Mouse (Mus musculus): ENCODE results near the gene Eml4. TPM values are rescaled to one million over a fixed set of nuclear protein-coding genes. Genes with fewer than 3 reads are reported as not detected.

Gene Eml4
- 4.2 TPM for polyA plus RNA-seq (2012; fragmentation: generic; extraction: Trizol)

GRCm38 (mm10) chr17:83350379-83351091, at the start of gene Eml4:
Gene Eml4 (plus strand): TSS chr17:83350931.
- TF ChIP-seq TCF3 (IDR thresholded peaks at IDR 0.05; ENCODE audit: insufficient read length, low read depth) (no peak), MYOD1 (IDR thresholded peaks at IDR 0.05; ENCODE audit: control insufficient read depth in 1 of 3, insufficient read length in 2 of 3, low read depth in 2 of 3) (peak in 1 of 3 experiments; percentile 6), POLR2A (IDR thresholded peaks at IDR 0.05; ENCODE audit: insufficient read length, low read depth) (peak; percentile 81), POLR2AphosphoS2 (IDR thresholded peaks at IDR 0.05; ENCODE audit: insufficient read length, low read depth) (peak; percentile 85), USF1 (IDR thresholded peaks at IDR 0.05; ENCODE audit: low read depth) (peak; percentile 83), MYOG (IDR thresholded peaks at IDR 0.05; ENCODE audit: control insufficient read depth in 1 of 3, insufficient read depth in 1 of 3, insufficient read length in 2 of 3, low read depth in 2 of 3) (peak in 1 of 3 experiments; percentile 7)
- Histone ChIP-seq H3K79me2 (ENCODE audit: control insufficient read depth, insufficient read depth) (peaks cover 42% of the 10 kb centered on the region), H3ac (ENCODE audit: control insufficient read depth, insufficient read length) (peak within 1 kb of the TSS; percentile 67), H3K4me2 (ENCODE audit: low read depth) (peak within 1 kb of the TSS; percentile 94), H3K4me3 (peak within 1 kb of the TSS; percentile 36), H3K36me3 (ENCODE audit: control insufficient read depth, insufficient read depth) (no peaks in the 10 kb centered on the region), H3K27me3 (ENCODE audit: control insufficient read depth, insufficient read depth, insufficient read length) (no peaks in the 10 kb centered on the region)

- TF ChIP-seq SRF (IDR thresholded peaks at IDR 0.05; ENCODE audit: control insufficient read depth, insufficient read length, low read depth) (no peak), USF1 (IDR thresholded peaks at IDR 0.05; ENCODE audit: low read depth) (no peak), CEBPB (IDR thresholded peaks at IDR 0.05; ENCODE audit: insufficient read depth, poor library complexity, severe bottlenecking) (no peak), REST (IDR thresholded peaks at IDR 0.05; ENCODE audit: insufficient read depth, insufficient read length) (no peak), MYOD1 (IDR thresholded peaks at IDR 0.05; ENCODE audit: control insufficient read depth in 1 of 3, insufficient read length in 2 of 3, low read depth in 2 of 3) (no peak), MAX (IDR thresholded peaks at IDR 0.05; ENCODE audit: low read depth) (no peak), TCF3 (IDR thresholded peaks at IDR 0.05; ENCODE audit: insufficient read length, low read depth) (no peak), MYOG (IDR thresholded peaks at IDR 0.05; ENCODE audit: control insufficient read depth in 1 of 3, insufficient read depth in 1 of 3, insufficient read length in 2 of 3, low read depth in 2 of 3) (no peak), TCF12 (IDR thresholded peaks at IDR 0.05; ENCODE audit: insufficient read depth, poor library complexity, severe bottlenecking) (no peak), POLR2A (IDR thresholded peaks at IDR 0.05; ENCODE audit: insufficient read length, low read depth) (no peak), POLR2AphosphoS2 (IDR thresholded peaks at IDR 0.05; ENCODE audit: insufficient read length, low read depth) (no peak), E2F4 (IDR thresholded peaks at IDR 0.05; ENCODE audit: insufficient read depth) (no peak)
These were observed 49.3 kb upstream of the Eml4 start for GRCm38 (mm10) chr17:83301433-83301832.

GRCm38 (mm10) chr17:83304089-83304822, 46.5 kb upstream of the Eml4 start:
- no peak overlapping the region for H3ac ChIP-seq (ENCODE audit: control insufficient read depth, insufficient read length)
- no peaks in the 10 kb centered on the region for H3K36me3 ChIP-seq (ENCODE audit: control insufficient read depth, insufficient read depth)

More at GRCm38 (mm10) chr17:83301433-83301832, 49.3 kb upstream of the Eml4 start:
- Histone ChIP-seq H3K79me2 (ENCODE audit: control insufficient read depth, insufficient read depth) (no peaks in the 10 kb centered on the region), H3K4me3 (no peak overlapping the region), H3K27me3 (ENCODE audit: control insufficient read depth, insufficient read depth, insufficient read length) (no peaks in the 10 kb centered on the region), H3K36me3 (ENCODE audit: control insufficient read depth, insufficient read depth) (no peaks in the 10 kb centered on the region), H3ac (ENCODE audit: control insufficient read depth, insufficient read length) (no peak overlapping the region), H3K4me2 (ENCODE audit: low read depth) (no peak overlapping the region)

GRCm38 (mm10) chr17:83306964-83307640, 43.6 kb upstream of the Eml4 start:
- Histone ChIP-seq H3K4me3 (no peak overlapping the region), H3K4me2 (ENCODE audit: low read depth) (no peak overlapping the region), H3K79me2 (ENCODE audit: control insufficient read depth, insufficient read depth) (no peaks in the 10 kb centered on the region), H3K27me3 (ENCODE audit: control insufficient read depth, insufficient read depth, insufficient read length) (no peaks in the 10 kb centered on the region), H3ac (ENCODE audit: control insufficient read depth, insufficient read length) (no peak overlapping the region), H3K36me3 (ENCODE audit: control insufficient read depth, insufficient read depth) (no peaks in the 10 kb centered on the region)
- no peak for TF ChIP-seq MYOD1 (IDR thresholded peaks at IDR 0.05; ENCODE audit: control insufficient read depth in 1 of 3, insufficient read length in 2 of 3, low read depth in 2 of 3)
- TF ChIP-seq CEBPB (IDR thresholded peaks at IDR 0.05; ENCODE audit: insufficient read depth, poor library complexity, severe bottlenecking) = no peak

More at GRCm38 (mm10) chr17:83304089-83304822, 46.5 kb upstream of the Eml4 start:
- H3K4me3 ChIP-seq = no peak overlapping the region
- H3K79me2 ChIP-seq (ENCODE audit: control insufficient read depth, insufficient read depth) = no peaks in the 10 kb centered on the region
- peak overlapping the region; percentile 56 for H3K4me2 ChIP-seq (ENCODE audit: low read depth)
- TF ChIP-seq MYOD1 (IDR thresholded peaks at IDR 0.05; ENCODE audit: control insufficient read depth in 1 of 3, insufficient read length in 2 of 3, low read depth in 2 of 3) (peak; percentile 44 to 69 (median 53)), MYOG (IDR thresholded peaks at IDR 0.05; ENCODE audit: control insufficient read depth in 1 of 3, insufficient read depth in 1 of 3, insufficient read length in 2 of 3, low read depth in 2 of 3) (peak in 2 of 3 experiments; percentile 76 to 86), REST (IDR thresholded peaks at IDR 0.05; ENCODE audit: insufficient read depth, insufficient read length) (no peak), CEBPB (IDR thresholded peaks at IDR 0.05; ENCODE audit: insufficient read depth, poor library complexity, severe bottlenecking) (no peak), POLR2AphosphoS2 (IDR thresholded peaks at IDR 0.05; ENCODE audit: insufficient read length, low read depth) (no peak)
- H3K27me3 ChIP-seq (ENCODE audit: control insufficient read depth, insufficient read depth, insufficient read length) = no peaks in the 10 kb centered on the region
